Mouse (Mus musculus) fibroblast of lung, adult 2 months (primary cell): ENCODE measurements at regions not wholly inside any gene's neighbourhood (a gene's known extent, or its start where the extent isn't known, plus 50 kb on each side); places are given as distances from the start of the nearest gene placed in this dataset.

Experiments used
- DNase-seq: peaks from one replicate; pipeline ENCODE4 v3.0.0-alpha.2; 2011; ENCODE audit warnings: low read depth

GRCm38 (mm10) chr2:101368278-101368677 is 256.2 kb upstream of the Rag2 start:
- DNase-seq, result no peak

GRCm38 (mm10) chr2:101370991-101371736 is 253.4 kb upstream of the Rag2 start:
- DNase-seq, result no peak

GRCm38 (mm10) chr2:101371834-101372493 is 252.6 kb upstream of the Rag2 start:
- no peak for DNase-seq

- DNase-seq, result no peak
Measured at GRCm38 (mm10) chr2:101380595-101380994, 243.9 kb upstream of the Rag2 start.

GRCm38 (mm10) chr2:101415002-101415401 is 209.5 kb upstream of the Rag2 start:
- no peak for DNase-seq

- no peak for DNase-seq
Measured at GRCm38 (mm10) chr2:101416702-101417101, 207.8 kb upstream of the Rag2 start.

GRCm38 (mm10) chr2:101433141-101433895 is 191.2 kb upstream of the Rag2 start:
- no peak for DNase-seq

- no peak for DNase-seq
Measured at GRCm38 (mm10) chr2:101440231-101440630, 184.3 kb upstream of the Rag2 start.

- no peak for DNase-seq
Measured at GRCm38 (mm10) chr2:101441081-101441630, 183.4 kb upstream of the Rag2 start.

GRCm38 (mm10) chr2:101455591-101455990 is 168.9 kb upstream of the Rag2 start:
- DNase-seq, result no peak

GRCm38 (mm10) chr2:101458959-101459358 is 165.6 kb upstream of the Rag2 start:
- no peak for DNase-seq

GRCm38 (mm10) chr2:101462450-101462849 is 162.1 kb upstream of the Rag2 start:
- no peak for DNase-seq

- no peak for DNase-seq
Measured at GRCm38 (mm10) chr2:101464291-101465140, 160.0 kb upstream of the Rag2 start.

- DNase-seq, result no peak
Measured at GRCm38 (mm10) chr2:101470569-101471100, 153.9 kb upstream of the Rag2 start.

GRCm38 (mm10) chr2:101472449-101473115 is 151.9 kb upstream of the Rag2 start:
- peak; percentile 61 for DNase-seq

GRCm38 (mm10) chr2:101473116-101473485 is 151.4 kb upstream of the Rag2 start:
- no peak for DNase-seq

GRCm38 (mm10) chr2:101476862-101477261 is 147.7 kb upstream of the Rag2 start:
- DNase-seq, result no peak

- peak; percentile 21 for DNase-seq
Measured at GRCm38 (mm10) chr2:101490207-101490606, 134.3 kb upstream of the Rag2 start.

GRCm38 (mm10) chr2:101491762-101492161 is 132.8 kb upstream of the Rag2 start:
- DNase-seq, result no peak

GRCm38 (mm10) chr2:101508116-101508515 is 116.4 kb upstream of the Rag2 start:
- DNase-seq, result no peak
